ENCODE assay signal across 17 mouse cellular contexts in genomic region chr3:102787369-102787768, GRCm38 (mm10). TPM values are rescaled to one million over a fixed set of nuclear protein-coding genes. Genes with fewer than 3 reads are reported as not detected.
A peak's percentile ranks its signal among the peaks of the same experiment; 100 is the strongest.
DNase-seq lines count a peak whose midpoint lies in the region; ATAC-seq lines count a peak whose summit lies in the region.
"Had no signal": no experiment of that assay in that cellular context is flagged by ENCODE, and none has a peak within 500 bp of the region (broad histone marks: within the 10 kb centered on the region; RNA-seq: fewer than 3 reads in every experiment).

No protein-coding gene starts in this region.

- 34% methylated on average over 4 of the region's 4 CpGs for WGBS in midbrain, embryonic 14.5 days
- WGBS in midbrain, embryonic 11.5 days: 42% methylated on average over 4 of the region's 4 CpGs

- H3K9me3 ChIP-seq in midbrain, embryonic 14.5 days (ENCODE audit: control insufficient read depth, low read length): no peaks in the 10 kb centered on the region
- no peaks in the 10 kb centered on the region for H3K9me3 ChIP-seq in midbrain, embryonic 11.5 days (ENCODE audit: control insufficient read depth, low read length)
- H3K9me3 ChIP-seq: embryonic facial prominence, embryonic 13.5 days; forebrain, embryonic 13.5 days; heart, embryonic 15.5 days; neural tube, embryonic 13.5 days had no signal

- DNase-seq in frontal cortex, postnatal 14 days (ENCODE audit: low spot score in 2 of 2): no peak
- DNase-seq in midbrain, embryonic 14.5 days: peak; percentile 13
- DNase-seq in midbrain, embryonic 11.5 days (ENCODE audit: low spot score, missing footprints): no peak
- DNase-seq in R1 (ENCODE audit: low read depth, low spot score): peak; percentile 16
- peak; percentile 13 for DNase-seq in naive thymus-derived CD4-positive, alpha-beta T cell, adult 2 months (ENCODE audit: low read depth)
- DNase-seq in kidney, postnatal 25 days: no peak
- DNase-seq in yolk sac, embryonic 10.5 days (ENCODE audit: low spot score): no peak
- DNase-seq: cerebellum, postnatal 10 days; gastrocnemius, postnatal 36 days; kidney, postnatal 4 days had no signal

- H3K27me3 ChIP-seq in midbrain, embryonic 14.5 days (ENCODE audit: control insufficient read depth, insufficient read depth, low read length): no peaks in the 10 kb centered on the region
- no peaks in the 10 kb centered on the region for H3K27me3 ChIP-seq in midbrain, embryonic 11.5 days (ENCODE audit: control insufficient read depth, insufficient read depth, low read length)
- H3K27me3 ChIP-seq: embryonic facial prominence, embryonic 13.5 days; forebrain, embryonic 13.5 days; heart, embryonic 15.5 days; neural tube, embryonic 13.5 days had no signal

- H3K4me3 ChIP-seq in midbrain, embryonic 14.5 days (replicated peaks; ENCODE audit: low read depth, low read length): no peak overlapping the region
- no peak overlapping the region for H3K4me3 ChIP-seq in midbrain, embryonic 11.5 days (ENCODE audit: low read depth, low read length)
- H3K4me3 ChIP-seq: embryonic facial prominence, embryonic 13.5 days; forebrain, embryonic 13.5 days; heart, embryonic 15.5 days; neural tube, embryonic 13.5 days had no signal

- H3K4me2 ChIP-seq in midbrain, embryonic 14.5 days (ENCODE audit: low read length): no peak overlapping the region
- no peak overlapping the region for H3K4me2 ChIP-seq in midbrain, embryonic 11.5 days
- H3K4me2 ChIP-seq: embryonic facial prominence, embryonic 13.5 days; forebrain, embryonic 13.5 days; heart, embryonic 15.5 days; liver, embryonic 11.5 days; neural tube, embryonic 13.5 days had no signal

- ATAC-seq in frontal cortex, adult (ENCODE audit: low TSS enrichment): peak; percentile 41; the same call in 1 of the 2 replicates
- ATAC-seq in midbrain, embryonic 14.5 days (ENCODE audit: low FRiP score, low TSS enrichment): no peak
- ATAC-seq in midbrain, embryonic 11.5 days (ENCODE audit: low FRiP score): no peak
- ATAC-seq: forebrain, embryonic 13.5 days; hindbrain, embryonic 16.5 days had no signal

- no peaks in the 10 kb centered on the region for H3K4me1 ChIP-seq in midbrain, embryonic 14.5 days (ENCODE audit: control insufficient read depth, insufficient read depth, low read length)
- no peaks in the 10 kb centered on the region for H3K4me1 ChIP-seq in midbrain, embryonic 11.5 days (ENCODE audit: control insufficient read depth, insufficient read depth, low read length)
- H3K4me1 ChIP-seq: embryonic facial prominence, embryonic 13.5 days; forebrain, embryonic 13.5 days; heart, embryonic 15.5 days; neural tube, embryonic 13.5 days had no signal

- no peaks in the 10 kb centered on the region for H3K36me3 ChIP-seq in midbrain, embryonic 14.5 days (ENCODE audit: control insufficient read depth, insufficient read depth, low read length)
- H3K36me3 ChIP-seq in midbrain, embryonic 11.5 days (ENCODE audit: control insufficient read depth, insufficient read depth, low read length): no peaks in the 10 kb centered on the region
- H3K36me3 ChIP-seq: embryonic facial prominence, embryonic 13.5 days; heart, embryonic 15.5 days; neural tube, embryonic 13.5 days had no signal

- no peak overlapping the region for H3K27ac ChIP-seq in midbrain, embryonic 14.5 days (replicated peaks; ENCODE audit: low read depth, low read length)
- H3K27ac ChIP-seq in midbrain, embryonic 11.5 days (ENCODE audit: low read depth, low read length): no peak overlapping the region
- H3K27ac ChIP-seq: embryonic facial prominence, embryonic 13.5 days; forebrain, embryonic 13.5 days; heart, embryonic 15.5 days; neural tube, embryonic 13.5 days had no signal

- H3K9ac ChIP-seq in midbrain, embryonic 14.5 days (replicated peaks; ENCODE audit: low read length): no peak overlapping the region
- no peak overlapping the region for H3K9ac ChIP-seq in midbrain, embryonic 11.5 days (ENCODE audit: low read length)
- H3K9ac ChIP-seq: embryonic facial prominence, embryonic 13.5 days; forebrain, embryonic 13.5 days; heart, embryonic 15.5 days; neural tube, embryonic 13.5 days had no signal

RNA-seq across cellular contexts. Expression of gene Tshb, which starts 4.9 kb away (rescaled TPM):
- 0.32 and 0.72 TPM in 2 replicates for polyA plus RNA-seq in midbrain, embryonic 14.5 days (2014; fragmentation: Nextera tagmentation; extraction: Ambion mirVana)
- 0.03 and 0.20 TPM in 2 replicates for polyA plus RNA-seq in midbrain, embryonic 11.5 days (2014; fragmentation: Nextera tagmentation; extraction: Ambion mirVana)
- polyA plus RNA-seq: heart, embryonic 15.5 days had no signal

RNA-seq across cellular contexts. Expression of gene Tspan2, which starts 53.0 kb away (rescaled TPM):
- polyA plus RNA-seq in midbrain, embryonic 14.5 days (2014; fragmentation: Nextera tagmentation; extraction: Ambion mirVana): 10.4 and 10.5 TPM in 2 replicates
- 10.2 and 10.4 TPM in 2 replicates for polyA plus RNA-seq in midbrain, embryonic 11.5 days (2014; fragmentation: Nextera tagmentation; extraction: Ambion mirVana)

Comparison
In these comparisons a context has a peak if more than half of its experiments do, and no peak if none do; other contexts are left out.
1. DNase-seq: peak in midbrain, embryonic 14.5 days (single experiment), R1 (single experiment) and naive thymus-derived CD4-positive, alpha-beta T cell, adult 2 months (single experiment); none in frontal cortex, postnatal 14 days (0 of 2), midbrain, embryonic 11.5 days (single experiment), kidney, postnatal 25 days (0 of 2) and yolk sac, embryonic 10.5 days (single experiment).